Mouse (Mus musculus) cortical plate, adult 2 months (tissue): Measurements from ENCODE around the gene Helq. TPM values are rescaled to one million over a fixed set of nuclear protein-coding genes. Genes with fewer than 3 reads are reported as not detected.

Experiments used
- H3K27ac ChIP-seq: fragments of 200-500 bp; 2 replicates; pipeline ENCODE4 v1.5.1; 2012; ENCODE audit warnings: low read length, control low read depth, inconsistent platforms; ENCODE audit not compliant: insufficient read depth
- H3K4me1 ChIP-seq: fragments of 200-500 bp; 2 replicates; pipeline ENCODE4 v1.6.1; 2011; ENCODE audit warnings: low read length; ENCODE audit not compliant: control insufficient read depth, insufficient read depth
- H3K4me3 ChIP-seq: fragments of 200-500 bp; 2 replicates; pipeline ENCODE4 v1.5.1; 2011; ENCODE audit warnings: mild to moderate bottlenecking, low read length, control low read depth; ENCODE audit not compliant: insufficient read depth
- CTCF ChIP-seq: fragments of 200-500 bp; IDR thresholded peaks from 2 replicates; pipeline ENCODE4 v1.5.1; 2011; ENCODE audit warnings: mild to moderate bottlenecking, control low read depth, low read length; ENCODE audit not compliant: insufficient read depth; ENCODE audit errors: extremely low read depth
- POLR2A ChIP-seq: fragments of 200-500 bp; IDR thresholded peaks from 2 replicates; pipeline ENCODE4 v1.6.1; 2011; ENCODE audit warnings: mild to moderate bottlenecking, low read length, control low read depth; ENCODE audit not compliant: insufficient read depth; ENCODE audit errors: extremely low read depth
- polyA plus RNA-seq: library from polyadenylated mRNA; depleted of rRNA; stranded (reverse); fragments of >200 nt; gene quantifications from 2 replicates; pipeline ENCODE4 v1.2.3, GENCODE M21; 2012; rRNA removed

The Helq gene
- 40.4 and 41.7 TPM in 2 replicates for polyA plus RNA-seq

GRCm38 (mm10) chr5:100798165-100798860 lies at the start of gene Helq, which contains the start of gene Mrps18c:
Gene Helq, minus strand, starts transcription at chr5:100798598.
Gene Mrps18c, plus strand, starts transcription at chr5:100798627.
- Histone ChIP-seq H3K27ac (no peak within 1 kb of the TSS), H3K4me3 (peak within 1 kb of the TSS; percentile 75), H3K4me1 (peaks cover 1% of the 10 kb centered on the region; the same call in 1 of the 2 replicates)
- peak; percentile 74 for TF ChIP-seq POLR2A
- no peak for TF ChIP-seq CTCF

GRCm38 (mm10) chr5:100847143-100847542 lies 48.7 kb upstream of the Helq start:
- Histone ChIP-seq H3K4me3 (peak overlapping the region; percentile 82; the same call in 1 of the 2 replicates), H3K27ac (no peak overlapping the region), H3K4me1 (no peaks in the 10 kb centered on the region)
- TF ChIP-seq POLR2A: no peak
- TF ChIP-seq CTCF: no peak

GRCm38 (mm10) chr5:100846599-100846920 lies 48.2 kb upstream of the Helq start:
- TF ChIP-seq CTCF (no peak), POLR2A (no peak)
- Histone ChIP-seq H3K4me3 (peak overlapping the region; percentile 82), H3K4me1 (no peaks in the 10 kb centered on the region), H3K27ac (no peak overlapping the region)

- H3K27ac ChIP-seq: no peak overlapping the region
- H3K4me1 ChIP-seq: no peaks in the 10 kb centered on the region
- peak overlapping the region; percentile 82 for H3K4me3 ChIP-seq
- TF ChIP-seq POLR2A (no peak), CTCF (no peak)
These were observed 47.6 kb upstream of the Helq start for GRCm38 (mm10) chr5:100845848-100846598.

GRCm38 (mm10) chr5:100845485-100845847 lies 47.1 kb upstream of the Helq start, which contains the start of gene Gpat3:
Gene Gpat3, plus strand, starts transcription at chr5:100845713.
- H3K27ac ChIP-seq: no peak within 1 kb of the TSS
- peak within 1 kb of the TSS; percentile 82 for H3K4me3 ChIP-seq
- no peak for TF ChIP-seq CTCF
- no peak for TF ChIP-seq POLR2A

GRCm38 (mm10) chr5:100844485-100844884 lies 46.1 kb upstream of the Helq start:
- Histone ChIP-seq H3K4me3 (no peak overlapping the region), H3K27ac (no peak overlapping the region), H3K4me1 (no peaks in the 10 kb centered on the region)
- TF ChIP-seq POLR2A: no peak

More at GRCm38 (mm10) chr5:100845485-100845847, 47.1 kb upstream of the Helq start, which contains the start of gene Gpat3:
- no peaks in the 10 kb centered on the region for H3K4me1 ChIP-seq

- H3K4me1 ChIP-seq: no peaks in the 10 kb centered on the region
- H3K27ac ChIP-seq: no peak overlapping the region
- no peak overlapping the region for H3K4me3 ChIP-seq
- no peak for TF ChIP-seq POLR2A
- TF ChIP-seq CTCF: no peak
These were observed 39.5 kb upstream of the Helq start for GRCm38 (mm10) chr5:100837907-100838306.

- TF ChIP-seq CTCF (no peak), POLR2A (no peak)
- Histone ChIP-seq H3K4me3 (no peak overlapping the region), H3K4me1 (no peaks in the 10 kb centered on the region), H3K27ac (no peak overlapping the region)
These were observed 37.6 kb upstream of the Helq start for GRCm38 (mm10) chr5:100835862-100836538.

- no peak overlapping the region for H3K4me3 ChIP-seq
- TF ChIP-seq POLR2A (no peak), CTCF (no peak)
- H3K4me1 ChIP-seq: no peaks in the 10 kb centered on the region
These were observed 35.4 kb upstream of the Helq start for GRCm38 (mm10) chr5:100833841-100834240.

GRCm38 (mm10) chr5:100832680-100833079 lies 34.3 kb upstream of the Helq start:
- Histone ChIP-seq H3K27ac (no peak overlapping the region), H3K4me1 (no peaks in the 10 kb centered on the region), H3K4me3 (no peak overlapping the region)
- no peak for TF ChIP-seq CTCF
- TF ChIP-seq POLR2A: no peak

More at GRCm38 (mm10) chr5:100833841-100834240, 35.4 kb upstream of the Helq start:
- no peak overlapping the region for H3K27ac ChIP-seq
